Mouse (Mus musculus) liver, adult 2 months (tissue): ENCODE results near the gene Dnajc22.

ENCODE experiments used
- CTCF ChIP-seq: fragments of 200-500 bp; IDR thresholded peaks from 2 replicates; pipeline ENCODE4 v1.5.1; 2011; ENCODE audit warnings: low read depth, low read length, control low read depth
- POLR2A ChIP-seq: fragments of 200-500 bp; IDR thresholded peaks from 2 replicates; pipeline ENCODE4 v1.6.1; 2011; ENCODE audit warnings: low read length, control low read depth; ENCODE audit not compliant: insufficient read depth; ENCODE audit errors: extremely low read depth

DNA sequence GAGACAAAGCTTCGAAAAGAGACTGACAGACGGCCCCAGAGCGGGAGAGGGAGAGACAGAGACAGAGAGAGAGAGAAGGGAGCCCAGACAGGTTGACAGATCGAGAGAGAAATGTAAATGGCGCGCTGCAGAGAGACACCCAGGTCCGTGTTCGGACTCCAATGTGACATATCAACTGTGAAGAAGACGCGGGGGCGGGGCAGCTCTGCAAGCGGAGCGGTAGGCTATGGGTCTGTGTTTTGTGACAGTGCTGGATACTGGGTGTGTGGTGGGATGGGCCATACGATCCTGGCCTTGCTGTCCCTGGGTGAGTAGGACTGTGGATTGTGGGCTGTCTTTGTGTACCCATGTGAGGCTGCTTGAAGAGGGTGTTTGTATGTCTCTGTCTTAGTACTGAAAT lies 3.9 kb upstream of the Dnajc22 start:
- no peak for TF ChIP-seq CTCF
- TF ChIP-seq POLR2A = no peak
